Mouse (Mus musculus) R1 (cell line): ENCODE data around the gene Gm42372.

Experiments
- DNase-seq: peaks from one replicate; pipeline ENCODE4 v3.0.0-alpha.2; 2018; ENCODE audit warnings: low read depth, low spot score

Gene Gm42372

DNA sequence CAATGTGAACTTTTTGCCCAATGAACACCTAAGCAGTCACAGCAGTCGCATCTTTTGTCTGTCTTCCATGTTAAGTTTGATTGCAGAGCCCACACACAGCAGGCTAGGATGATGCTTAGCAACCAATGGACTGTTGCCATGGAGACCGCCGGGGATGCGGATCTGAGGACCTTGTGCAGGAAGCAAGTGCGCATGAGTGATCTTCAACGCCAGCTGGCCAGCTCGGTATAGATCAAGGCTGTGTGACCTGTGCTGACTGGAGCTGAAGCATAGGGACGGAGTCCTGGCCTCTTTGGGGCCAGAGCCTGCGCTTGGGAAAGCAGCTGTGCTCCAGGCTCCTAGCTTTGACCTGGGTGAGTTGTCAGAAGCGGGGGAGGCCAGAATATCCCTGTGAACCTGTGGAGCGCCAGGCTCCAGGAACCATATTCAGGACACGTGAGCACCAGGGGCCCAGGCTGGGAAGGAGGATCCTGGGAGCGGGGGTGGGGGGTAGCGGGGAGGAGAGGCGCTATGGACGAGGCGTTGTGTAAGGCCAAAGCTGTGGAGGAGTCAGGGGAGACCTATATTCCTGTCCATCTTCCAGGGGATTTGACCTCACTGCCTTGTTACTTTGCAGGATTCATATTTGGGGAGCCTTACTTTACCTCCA, 23.2 kb upstream of the Gm42372 start, which contains the start of gene Pnmal1:
TSS of gene Pnmal1 (plus strand) at position 141 of the 649 bp plus-strand sequence.
- peak; percentile 90 for DNase-seq

DNA sequence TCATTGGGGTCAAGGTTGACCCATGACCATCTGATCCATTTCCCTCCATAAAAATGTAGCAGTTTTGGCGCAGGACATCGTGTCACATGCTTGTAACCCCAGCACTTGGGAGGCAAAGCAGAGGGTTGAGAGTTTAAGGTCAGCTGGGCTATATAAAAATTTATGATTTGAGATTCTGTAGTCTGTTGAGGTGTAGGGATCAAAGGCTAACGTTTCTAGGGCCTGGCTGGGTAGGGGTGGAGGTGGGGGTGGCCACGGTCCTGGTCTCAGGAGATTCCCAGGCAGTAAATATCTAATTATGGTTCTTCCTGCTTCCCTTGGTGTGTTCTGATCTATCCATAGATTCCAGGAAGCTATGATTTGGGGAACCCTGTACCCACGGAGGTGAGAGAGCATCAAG, 21.2 kb upstream of the Gm42372 start:
- no peak for DNase-seq

DNA sequence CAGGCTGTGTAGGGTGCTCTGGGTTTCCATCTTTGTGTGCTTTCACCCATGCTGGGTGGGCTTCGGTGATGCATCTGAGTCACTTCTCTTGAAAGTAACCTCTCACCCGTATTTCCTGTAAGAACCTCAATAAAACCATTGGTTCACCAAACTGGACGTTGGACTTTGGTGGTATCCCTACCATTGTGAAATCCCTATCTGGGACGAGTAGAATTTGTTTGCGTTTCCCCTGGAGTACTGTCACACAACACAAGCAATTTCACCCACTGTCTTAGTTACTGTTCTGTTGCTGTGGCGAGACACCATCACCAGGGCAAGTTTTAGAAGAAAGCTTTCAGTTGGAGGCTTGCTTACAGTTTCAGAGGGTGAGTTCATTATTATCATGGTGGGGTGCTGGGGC, 14.5 kb upstream of the Gm42372 start:
- DNase-seq = no peak

DNA sequence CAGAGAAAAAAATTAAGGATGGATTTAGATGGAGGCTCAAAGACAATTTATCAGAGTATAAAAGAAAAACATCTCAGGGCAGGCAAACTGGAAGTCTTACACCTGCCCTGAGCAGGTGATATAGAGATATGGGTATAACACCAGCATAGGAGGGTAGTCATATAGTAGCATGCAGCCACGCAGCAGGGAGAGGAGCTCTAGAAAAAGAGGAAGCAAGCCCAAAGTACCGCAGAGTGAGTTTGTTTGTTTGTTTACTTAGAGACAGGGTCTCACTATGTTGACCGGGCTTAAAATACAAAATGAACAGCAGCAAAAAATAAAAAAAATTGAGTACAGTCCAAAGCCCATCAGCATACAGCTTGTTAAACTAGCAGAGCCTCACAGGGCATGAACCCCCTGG, 11.7 kb upstream of the Gm42372 start:
- no peak for DNase-seq

DNA sequence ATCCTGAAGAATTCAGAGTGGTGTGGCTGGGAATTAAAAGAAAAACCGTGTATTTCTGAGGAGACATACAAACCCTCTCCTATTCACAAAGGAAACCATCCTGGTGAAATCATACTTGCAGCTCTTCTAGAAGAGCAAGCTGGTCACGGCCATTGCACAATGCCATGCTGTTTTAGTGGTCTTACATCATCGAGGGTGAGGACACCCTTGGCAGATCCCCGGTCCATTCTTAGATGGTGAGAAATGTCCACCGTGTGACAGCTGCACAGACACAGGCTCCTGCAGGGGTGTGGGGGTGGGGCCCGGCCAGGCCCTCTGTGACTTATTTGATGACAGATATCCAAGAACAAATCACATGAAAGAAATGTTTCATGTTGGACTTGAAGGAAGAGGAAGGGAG, 8.9 kb upstream of the Gm42372 start:
- no peak for DNase-seq

DNA sequence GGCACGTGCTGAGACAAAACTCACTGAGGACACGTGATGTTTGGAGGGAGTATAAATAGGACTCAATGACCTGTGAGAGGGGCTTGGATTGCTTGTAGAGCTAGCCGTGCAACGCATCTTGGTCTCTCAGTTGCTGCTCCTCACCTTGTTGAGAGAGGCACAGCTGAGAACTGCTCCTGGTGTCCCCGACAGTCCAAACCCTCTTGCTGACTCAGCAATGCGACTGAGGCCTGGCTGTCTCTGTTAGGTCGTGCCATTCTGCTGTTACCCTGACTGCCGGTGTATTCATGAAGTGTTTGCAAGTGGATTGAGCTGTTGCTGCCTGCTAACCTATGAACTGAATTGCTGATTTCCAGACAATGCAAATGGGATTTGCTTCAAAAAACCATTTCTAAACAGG, 6.6 kb upstream of the Gm42372 start:
- no peak for DNase-seq

DNA sequence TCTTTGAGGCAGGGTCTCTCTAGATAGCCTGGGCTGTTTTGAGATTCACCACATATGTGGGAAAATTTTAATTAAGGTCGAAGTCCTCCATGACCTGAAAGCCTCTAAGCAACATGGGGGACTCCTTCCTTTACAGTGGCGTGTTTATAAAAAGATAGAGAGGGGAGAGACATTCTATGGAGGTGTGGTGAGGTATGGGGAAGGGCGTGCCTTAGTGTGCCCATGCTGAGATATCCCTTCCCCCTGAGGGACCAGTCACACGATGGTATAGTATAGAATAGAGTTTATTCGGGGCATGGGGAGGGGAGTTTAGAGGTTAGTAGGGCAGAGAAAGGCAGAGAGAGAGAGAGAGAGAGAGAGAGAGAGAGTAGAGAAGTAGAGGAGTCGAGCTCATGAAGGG, 4.7 kb upstream of the Gm42372 start:
- no peak for DNase-seq

DNA sequence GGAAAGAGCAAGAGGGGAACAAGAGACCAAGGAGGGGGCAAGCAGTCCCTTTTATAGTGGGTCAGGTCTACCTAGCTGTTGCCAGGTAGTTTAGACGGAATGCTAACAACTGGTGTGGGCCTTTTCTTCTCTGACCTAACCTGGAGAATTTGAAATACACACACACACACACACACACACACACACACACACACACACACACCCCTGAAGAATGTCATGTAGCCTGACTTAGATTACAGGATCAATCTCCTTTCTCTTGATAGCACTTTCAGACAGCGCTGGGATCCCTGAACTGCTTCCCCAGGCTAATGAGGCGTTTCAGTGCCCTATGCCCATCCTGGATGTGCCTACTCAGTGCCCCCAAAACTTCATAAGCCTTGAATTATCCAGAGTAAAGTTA, 4.3 kb upstream of the Gm42372 start:
- no peak for DNase-seq

DNA sequence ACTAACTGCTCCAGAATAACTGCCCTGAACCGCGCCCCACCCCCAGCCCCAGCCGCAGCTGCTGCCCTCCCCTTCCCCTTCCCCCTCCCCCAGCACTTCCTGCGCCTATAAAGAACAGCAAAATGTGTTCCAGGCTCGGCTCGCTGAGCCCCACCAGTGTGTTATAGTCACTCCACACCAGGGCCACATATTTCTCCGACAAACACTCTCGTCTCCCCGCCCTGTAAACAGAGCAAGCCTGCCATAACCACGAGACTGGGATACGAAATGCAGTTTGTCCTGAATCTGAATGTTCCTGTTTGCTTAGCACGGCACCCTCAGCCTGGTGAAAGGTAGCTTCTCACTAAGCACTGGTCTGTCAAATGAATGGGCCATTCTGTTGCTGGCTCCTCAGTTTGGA, 2.5 kb upstream of the Gm42372 start:
- peak; percentile 47 for DNase-seq

DNA sequence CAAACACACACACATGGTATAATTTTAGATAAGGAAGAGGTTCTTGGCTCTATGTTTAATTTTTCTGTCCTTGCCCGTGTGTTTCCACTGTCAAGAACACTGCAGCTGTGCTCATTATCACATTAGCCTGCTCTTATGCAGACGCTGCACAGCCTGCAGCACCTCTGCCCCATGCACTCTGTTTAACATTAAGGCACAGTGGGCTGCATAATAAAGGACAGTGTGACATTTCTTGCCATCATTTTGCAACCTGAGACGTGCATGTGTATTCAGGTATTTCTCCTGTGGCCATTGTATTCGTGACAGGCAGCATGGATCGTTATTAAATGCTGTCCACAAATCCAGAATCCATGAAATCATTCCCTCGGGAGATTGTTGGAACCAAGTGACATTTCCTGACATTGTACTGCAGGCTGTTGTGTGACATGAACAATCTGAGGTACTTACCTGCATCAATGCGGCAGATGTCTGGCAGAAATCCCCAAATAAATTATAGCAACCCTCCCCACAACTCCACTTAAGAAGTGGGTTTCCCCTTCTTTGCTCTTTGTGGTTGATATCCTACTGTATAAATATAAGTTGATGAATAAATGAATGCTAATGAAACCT, 4.8 kb downstream of the Gm42372 start:
- DNase-seq = no peak

DNA sequence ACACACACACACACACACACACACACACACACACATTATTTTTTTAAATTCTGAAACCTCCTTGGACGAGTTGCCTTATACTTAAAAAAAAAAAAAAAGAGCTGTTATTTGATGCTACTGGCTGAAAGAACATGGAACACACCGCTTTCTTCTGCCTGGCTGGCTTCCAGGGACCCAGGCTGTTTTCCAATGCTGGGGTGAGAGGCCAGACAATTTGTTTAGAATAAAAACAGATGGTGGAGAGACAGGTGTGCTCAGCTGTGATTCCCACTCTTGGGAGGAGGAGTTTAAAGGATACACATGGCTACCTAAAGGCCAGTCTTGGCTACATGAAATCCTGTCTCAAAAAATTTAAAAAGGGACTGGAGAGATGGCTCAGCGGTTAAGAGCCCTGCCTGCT, 5.5 kb downstream of the Gm42372 start:
- DNase-seq = no peak

DNA sequence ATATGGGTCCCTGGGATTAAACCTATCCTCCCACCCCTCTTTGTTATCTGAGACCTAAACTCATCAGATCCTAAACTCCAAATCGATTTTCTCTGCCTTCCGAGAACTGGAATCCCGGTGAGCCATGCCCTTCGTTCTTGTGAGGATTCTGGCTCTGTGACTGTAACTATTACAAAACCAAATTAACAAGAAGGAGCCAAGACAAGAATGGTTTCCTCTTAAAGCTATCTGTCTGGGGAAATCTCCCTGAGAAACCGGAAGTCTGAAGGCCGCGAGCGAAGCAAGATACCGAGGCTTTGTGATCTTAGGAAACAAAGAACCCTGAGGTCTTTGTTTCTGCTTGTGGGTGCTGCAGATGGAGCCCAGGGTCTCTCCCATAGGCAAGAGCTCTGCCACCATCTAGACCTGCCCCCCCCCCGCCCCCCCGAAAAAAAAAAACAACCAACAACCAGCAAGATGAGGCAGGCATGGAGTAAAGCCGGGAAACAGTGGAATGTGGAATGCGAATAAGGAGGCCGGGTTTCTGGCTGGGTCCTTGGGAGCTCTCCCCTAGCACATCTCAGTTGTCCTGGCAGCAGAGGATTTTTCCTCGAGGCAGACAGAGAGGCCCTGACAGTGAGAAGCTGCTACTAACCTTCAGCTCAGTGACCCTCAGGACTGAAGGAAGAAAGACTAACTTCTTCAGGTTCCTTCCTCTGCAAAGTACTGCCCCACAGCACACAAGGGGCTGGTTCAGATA, 7.3 kb downstream of the Gm42372 start:
- DNase-seq = peak; percentile 68

DNA sequence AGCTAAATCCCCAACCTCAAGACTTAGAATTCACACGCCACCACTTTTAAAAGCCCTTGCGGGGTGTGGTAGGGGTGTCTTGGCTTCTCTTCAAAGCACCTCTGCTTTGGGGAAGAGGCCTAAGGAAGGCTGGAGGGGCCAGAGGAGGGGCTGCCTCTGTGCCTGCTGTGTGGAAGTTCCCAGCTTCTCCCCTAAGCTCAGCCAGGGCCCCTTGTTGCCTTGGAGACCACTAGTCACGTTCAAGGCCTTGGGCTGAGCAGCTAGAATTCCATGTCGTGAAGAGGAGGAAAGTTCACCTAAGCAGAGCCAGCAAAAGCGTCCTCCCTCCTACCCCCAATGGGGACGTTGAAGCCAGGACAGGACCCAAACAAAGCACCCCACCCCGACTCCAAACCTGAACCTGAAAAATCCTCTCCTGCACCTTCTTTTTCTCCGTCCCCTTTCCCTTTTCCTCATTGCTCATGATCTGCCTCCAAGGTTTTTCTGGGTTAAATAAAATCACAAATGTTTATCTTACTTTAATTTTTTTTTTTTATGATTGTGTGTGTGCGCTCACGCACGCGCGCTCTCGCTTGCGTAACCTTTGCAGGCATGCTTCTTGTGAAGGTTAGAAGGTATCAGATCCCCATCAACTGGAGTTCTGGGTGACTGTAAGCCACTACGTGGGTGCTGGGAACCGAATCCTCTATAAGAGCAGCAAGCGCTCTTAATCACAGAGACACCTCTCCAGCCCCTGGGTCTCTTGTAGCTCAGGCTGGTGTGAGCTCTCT, 9.0 kb downstream of the Gm42372 start:
- peak; percentile 54 for DNase-seq

DNA sequence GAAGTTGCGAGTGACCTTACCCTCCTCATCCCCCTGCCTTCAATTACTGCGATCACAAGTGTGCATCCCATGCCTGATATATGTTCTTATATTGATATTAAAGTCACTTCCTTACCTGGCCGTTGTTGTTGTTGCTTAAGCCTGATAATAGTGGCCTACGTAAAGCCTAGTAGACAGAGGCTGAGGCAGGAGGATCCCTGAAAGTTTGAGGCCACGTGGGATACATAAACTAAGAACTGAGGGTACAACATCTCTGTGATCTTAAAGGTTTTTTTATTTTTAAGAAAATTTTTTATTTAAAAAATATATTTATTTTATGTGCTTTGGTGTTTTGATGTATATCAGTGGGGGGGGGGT, 9.5 kb downstream of the Gm42372 start, which contains the start of gene Ccdc8:
TSS of gene Ccdc8 (plus strand) at position 258 of the 357 bp plus-strand sequence.
- DNase-seq = no peak

DNA sequence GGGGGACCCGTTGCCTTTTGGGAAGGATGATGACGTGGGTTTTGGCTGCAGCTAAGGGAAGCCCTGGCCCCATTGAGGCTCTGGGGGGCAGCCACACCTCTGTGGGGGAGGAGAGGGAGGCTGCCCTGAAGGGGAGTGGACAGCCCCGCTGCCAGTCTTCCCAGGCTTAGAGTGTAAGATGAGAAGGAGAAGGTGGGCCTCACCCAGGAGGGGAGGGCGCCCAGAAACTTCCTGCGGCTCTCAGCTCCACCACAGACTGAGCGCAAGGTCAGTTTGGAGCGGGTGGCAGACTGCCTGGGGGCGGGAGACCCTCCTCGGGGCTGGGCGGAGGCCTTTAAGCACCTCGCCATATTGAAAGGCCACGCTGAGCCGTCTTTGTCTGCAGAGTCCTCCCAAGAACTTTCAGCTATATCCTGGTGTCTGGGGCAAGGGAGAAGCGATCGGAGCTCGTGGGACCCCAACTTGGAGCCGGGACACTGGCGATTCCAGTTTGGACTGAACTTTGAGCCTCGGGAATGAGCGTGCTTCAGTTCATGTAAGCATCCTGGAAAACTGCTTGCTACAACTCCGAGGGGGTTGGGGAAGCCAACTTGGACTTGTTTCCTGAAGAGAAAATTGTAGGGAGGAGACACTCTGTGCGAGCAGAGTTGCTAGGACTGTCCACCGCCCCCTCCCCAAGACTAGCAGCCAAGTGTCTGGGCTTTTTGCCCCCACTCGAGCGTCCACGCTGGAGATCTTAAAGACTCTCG, 10.9 kb downstream of the Gm42372 start:
- peak; percentile 80 for DNase-seq

DNA sequence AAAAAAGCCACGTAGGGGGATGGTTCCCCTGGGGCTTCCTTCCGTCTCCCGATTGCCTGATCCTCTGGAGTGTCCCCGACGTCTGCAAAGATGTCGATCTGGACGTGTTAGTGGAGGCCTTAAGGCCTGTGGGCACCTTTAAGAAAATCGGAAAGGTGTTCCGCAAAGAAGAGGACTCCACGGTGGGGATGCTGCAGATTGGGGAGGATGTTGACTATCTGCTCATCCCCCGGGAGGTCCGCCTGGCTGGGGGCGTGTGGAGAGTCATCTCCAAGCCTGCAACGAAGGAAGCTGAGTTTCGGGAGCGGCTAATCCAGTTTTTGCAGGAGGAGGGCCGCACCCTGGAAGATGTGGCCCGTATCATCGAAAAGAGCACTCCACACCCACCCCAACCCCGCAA, 11.5 kb downstream of the Gm42372 start:
- no peak for DNase-seq

DNA sequence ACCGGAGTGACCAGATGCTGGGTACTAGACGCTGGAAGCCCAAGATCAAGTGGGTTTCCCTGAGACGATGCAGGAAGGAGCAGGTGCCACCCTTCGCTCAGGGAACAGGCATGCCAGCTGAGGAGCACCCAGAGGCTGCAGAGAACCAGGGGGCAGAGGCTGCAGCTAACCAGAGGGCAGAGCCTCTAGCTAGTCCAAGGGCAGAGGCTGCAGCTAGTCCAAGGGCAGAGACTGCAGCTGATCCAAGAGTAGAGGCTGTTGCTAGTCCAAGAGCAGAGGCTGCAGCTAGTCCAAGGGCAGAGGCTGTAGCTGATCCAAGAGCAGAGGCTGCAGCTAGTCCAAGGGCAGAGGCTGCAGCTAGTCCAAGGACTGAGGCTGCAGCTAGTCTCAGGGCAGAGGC, 12.5 kb downstream of the Gm42372 start:
- no peak for DNase-seq

DNA sequence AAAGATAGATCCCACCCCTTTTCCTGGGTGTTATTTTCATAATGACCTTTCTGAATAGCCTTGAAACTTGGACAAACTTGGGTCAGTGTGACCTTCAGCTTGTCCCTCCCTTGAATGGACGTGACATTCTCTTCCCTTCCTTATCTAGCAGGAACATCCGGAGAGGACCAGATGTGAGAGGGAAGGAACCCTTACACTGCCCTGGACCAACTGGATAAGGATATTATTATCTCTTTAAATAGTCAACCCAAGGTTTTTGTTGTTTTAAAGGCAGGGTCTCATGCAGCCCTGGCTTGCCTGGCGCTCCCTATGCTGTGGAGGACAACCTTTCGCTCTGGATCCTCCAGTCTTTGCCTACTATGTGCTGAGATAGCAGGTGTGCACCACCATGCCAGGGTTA, 16.3 kb downstream of the Gm42372 start:
- DNase-seq = no peak

DNA sequence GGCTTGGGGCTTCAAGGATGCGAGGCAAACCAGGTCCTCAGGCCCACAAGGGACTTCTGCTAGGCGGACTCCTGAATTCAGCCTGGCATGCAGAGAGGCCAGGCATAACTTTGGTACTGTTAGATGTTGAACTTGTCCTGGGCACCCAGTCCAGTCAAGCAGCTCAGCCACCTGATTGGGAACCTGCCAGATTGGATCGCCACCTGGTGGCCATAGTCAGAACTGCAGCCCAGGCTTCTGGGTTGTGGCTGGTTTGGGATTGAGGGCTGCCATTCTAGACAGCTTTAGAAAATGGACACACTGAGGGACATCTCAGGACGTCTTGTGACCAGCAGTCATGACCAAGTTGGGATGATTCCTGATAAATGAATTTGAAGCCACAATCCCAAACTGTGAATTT, 16.8 kb downstream of the Gm42372 start:
- peak; percentile 73 for DNase-seq

DNA sequence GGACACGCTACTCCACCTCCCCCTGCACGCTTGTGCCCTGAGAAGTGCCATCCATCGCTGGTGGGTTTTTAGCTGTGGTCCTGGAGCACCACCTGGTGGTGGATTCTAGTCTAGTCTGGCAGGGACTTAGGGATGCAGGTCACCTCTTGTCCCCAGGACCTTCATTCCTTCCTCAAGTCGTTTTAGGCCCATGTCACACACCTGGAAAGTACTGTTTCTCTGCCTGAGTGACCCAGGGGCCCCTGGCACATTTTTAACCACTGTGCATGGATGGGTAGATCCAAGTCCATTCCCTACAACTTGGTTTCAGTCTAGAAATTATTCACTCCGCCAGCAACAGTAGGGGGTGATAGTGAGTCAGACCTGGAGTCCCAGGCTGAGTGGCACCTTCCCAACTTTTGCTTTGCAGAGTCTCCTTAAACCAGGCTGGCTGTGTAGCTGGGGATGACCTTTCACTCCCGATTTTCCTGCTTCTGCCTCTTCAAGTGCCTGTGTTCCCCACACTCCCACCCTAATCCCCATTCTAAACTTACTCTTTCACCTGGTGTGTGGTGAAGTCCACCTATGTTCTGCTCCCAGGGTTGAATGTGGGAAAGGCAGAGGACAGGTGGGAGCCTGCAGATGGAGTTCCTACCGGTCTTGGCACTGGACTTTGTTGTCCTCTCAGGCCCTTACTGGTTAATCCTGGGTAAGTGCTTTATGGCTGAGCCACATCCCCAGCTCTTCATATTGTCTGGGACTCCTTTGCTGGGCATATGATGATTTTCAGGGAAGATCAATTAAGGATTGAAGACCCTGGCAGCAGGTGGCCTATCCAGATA, 19.7 kb downstream of the Gm42372 start:
- peak; percentile 84 for DNase-seq
